Mouse (Mus musculus) embryonic facial prominence, embryonic 11.5 days (tissue): ENCODE measurements at regions not wholly inside any gene's neighbourhood (a gene's known extent, or its start where the extent isn't known, plus 50 kb on each side); places are given as distances from the start of the nearest gene placed in this dataset.
"Not testable (repeated sequence)": the region's sequence is repeated elsewhere in the genome, so short reads cannot be mapped to it uniquely, and the experiment has no call there.

Experiments
- ATAC-seq: fragments of 200-750 bp; cut with Nextera tagmentation; replicated peaks from 2 replicates; pipeline ENCODE4 v1.8.0; 2017; ENCODE audit warnings: low read depth; ENCODE audit not compliant: insufficient number of reproducible peaks, low FRiP score, low TSS enrichment
- DNase-seq: peaks from one replicate; pipeline ENCODE4 v3.0.0-alpha.2; 2015; ENCODE audit warnings: low spot score
- H3K27ac ChIP-seq: fragments of 300-500 bp; sonication (generic); replicated peaks from 2 replicates; pipeline ENCODE4 v1.5.1; 2014; ENCODE audit warnings: mild to moderate bottlenecking, low read depth, low read length, control low read depth
- H3K27me3 ChIP-seq: fragments of 300-500 bp; sonication (generic); 2 replicates; pipeline ENCODE4 v1.6.1; 2014; ENCODE audit warnings: mild to moderate bottlenecking, low read length, moderate library complexity, mixed read lengths; ENCODE audit not compliant: control insufficient read depth, insufficient read depth
- H3K36me3 ChIP-seq: fragments of 300-500 bp; sonication (generic); replicated peaks from 2 replicates; pipeline ENCODE4 v1.6.1; 2014; ENCODE audit warnings: low read depth, mild to moderate bottlenecking, low read length, moderate library complexity, mixed read lengths; ENCODE audit not compliant: control insufficient read depth, insufficient read depth
- H3K4me1 ChIP-seq: fragments of 300-500 bp; sonication (generic); 2 replicates; pipeline ENCODE4 v1.6.1; 2014; ENCODE audit warnings: low read length, mixed read lengths; ENCODE audit not compliant: control insufficient read depth, insufficient read depth
- H3K4me2 ChIP-seq: fragments of 300-500 bp; sonication (generic); 2 replicates; pipeline ENCODE4 v1.6.1; 2014; ENCODE audit warnings: low read depth, mild to moderate bottlenecking, control low read depth, low read length, moderate library complexity
- H3K4me3 ChIP-seq: fragments of 300-500 bp; sonication (generic); 2 replicates; pipeline ENCODE4 v1.5.1; 2014; ENCODE audit warnings: low read depth, low read length, control low read depth
- H3K9ac ChIP-seq: fragments of 300-500 bp; sonication (generic); replicated peaks from 2 replicates; pipeline ENCODE4 v1.6.1; 2014; ENCODE audit warnings: mild to moderate bottlenecking, control low read depth, low read length
- H3K9me3 ChIP-seq: fragments of 300-500 bp; sonication (generic); replicated peaks from 2 replicates; pipeline ENCODE4 v1.6.1; 2016; ENCODE audit warnings: mild to moderate bottlenecking, low read length, inconsistent platforms, mixed read lengths; ENCODE audit not compliant: control insufficient read depth
- WGBS: fragments of 180-500 bp; shearing (Covaris S2); extraction: QIAGEN DNeasy Blood & Tissue Kit; methylation state at CpG from one replicate; pipeline ENCODE4 v1.1.7; 2014; 5-methylcytosine and 5-hydroxymethylcytosine counted together

- H3K9me3 ChIP-seq, result no peaks in the 10 kb centered on the region
- no peak overlapping the region for H3K9ac ChIP-seq
- DNase-seq (no peak), ATAC-seq (no peak)
- H3K36me3 ChIP-seq, result no peaks in the 10 kb centered on the region
- WGBS, result 90% methylated on average over 7 of the region's 7 CpGs
- no peak overlapping the region for H3K4me3 ChIP-seq
- no peaks in the 10 kb centered on the region for H3K4me1 ChIP-seq
- no peaks in the 10 kb centered on the region for H3K27me3 ChIP-seq
- no peak overlapping the region for H3K27ac ChIP-seq
- H3K4me2 ChIP-seq, result no peak overlapping the region
Measured at GRCm38 (mm10) chr4:143055371-143055770, 157.4 kb downstream of the Prdm2 start.

- 82% methylated on average over 5 of the region's 5 CpGs for WGBS
- no peaks in the 10 kb centered on the region for H3K36me3 ChIP-seq
- H3K4me2 ChIP-seq, result no peak overlapping the region
- H3K9ac ChIP-seq, result no peak overlapping the region
- H3K9me3 ChIP-seq, result no peaks in the 10 kb centered on the region
- H3K4me1 ChIP-seq, result no peaks in the 10 kb centered on the region
- no peak for DNase-seq
- H3K27ac ChIP-seq, result no peak overlapping the region
- H3K4me3 ChIP-seq, result no peak overlapping the region
- no peak for ATAC-seq
- H3K27me3 ChIP-seq, result no peaks in the 10 kb centered on the region
Measured at GRCm38 (mm10) chr4:143053029-143053428, 159.8 kb downstream of the Prdm2 start.

- Histone ChIP-seq H3K36me3 (no peaks in the 10 kb centered on the region), H3K4me3 (no peak overlapping the region), H3K4me2 (no peak overlapping the region), H3K27me3 (no peaks in the 10 kb centered on the region), H3K27ac (no peak overlapping the region), H3K9me3 (no peaks in the 10 kb centered on the region), H3K4me1 (no peaks in the 10 kb centered on the region), H3K9ac (no peak overlapping the region)
- DNase-seq (no peak), ATAC-seq (no peak)
- WGBS, result 94% methylated on average over 1 of the region's 1 CpGs
Measured at GRCm38 (mm10) chr4:143051205-143051604, 161.6 kb downstream of the Prdm2 start.

- Histone ChIP-seq H3K9ac (no peak overlapping the region), H3K4me3 (no peak overlapping the region), H3K4me2 (no peak overlapping the region), H3K9me3 (no peaks in the 10 kb centered on the region), H3K27ac (no peak overlapping the region), H3K4me1 (no peaks in the 10 kb centered on the region; the same call in 1 of the 2 replicates), H3K36me3 (no peaks in the 10 kb centered on the region), H3K27me3 (no peaks in the 10 kb centered on the region)
- WGBS, result 59% methylated on average over 7 of the region's 7 CpGs
- DNase-seq (no peak), ATAC-seq (no peak)
Measured at GRCm38 (mm10) chr4:143045245-143045644, 167.6 kb downstream of the Prdm2 start.

GRCm38 (mm10) chr4:143042806-143043205, 170.0 kb downstream of the Prdm2 start:
- H3K9me3 ChIP-seq, result no peaks in the 10 kb centered on the region
- H3K4me1 ChIP-seq, result no peaks in the 10 kb centered on the region; the same call in 1 of the 2 replicates
- H3K27ac ChIP-seq, result no peak overlapping the region
- H3K4me2 ChIP-seq, result no peak overlapping the region
- H3K36me3 ChIP-seq, result no peaks in the 10 kb centered on the region
- H3K4me3 ChIP-seq, result no peak overlapping the region
- ATAC-seq (no peak), DNase-seq (no peak)
- H3K27me3 ChIP-seq, result no peaks in the 10 kb centered on the region
- WGBS, result 44% methylated on average over 6 of the region's 6 CpGs
- H3K9ac ChIP-seq, result no peak overlapping the region

- H3K4me3 ChIP-seq, result no peak overlapping the region
- no peaks in the 10 kb centered on the region for H3K9me3 ChIP-seq
- no peak for DNase-seq
- H3K4me2 ChIP-seq, result no peak overlapping the region
- no peaks in the 10 kb centered on the region; the same call in 1 of the 2 replicates for H3K4me1 ChIP-seq
- ATAC-seq, result no peak
- WGBS, result 83% methylated on average over 9 of the region's 9 CpGs
- H3K27ac ChIP-seq, result no peak overlapping the region
- H3K27me3 ChIP-seq, result no peaks in the 10 kb centered on the region
- no peaks in the 10 kb centered on the region for H3K36me3 ChIP-seq
- no peak overlapping the region for H3K9ac ChIP-seq
Measured at GRCm38 (mm10) chr4:143038626-143039025, 174.2 kb downstream of the Prdm2 start.

GRCm38 (mm10) chr4:143036704-143037103, 176.1 kb downstream of the Prdm2 start:
- H3K27ac ChIP-seq, result no peak overlapping the region
- WGBS, result 73% methylated on average over 4 of the region's 4 CpGs
- no peaks in the 10 kb centered on the region for H3K27me3 ChIP-seq
- no peaks in the 10 kb centered on the region for H3K9me3 ChIP-seq
- no peak overlapping the region for H3K4me3 ChIP-seq
- H3K4me1 ChIP-seq, result no peaks in the 10 kb centered on the region
- H3K4me2 ChIP-seq, result no peak overlapping the region
- DNase-seq, result no peak
- ATAC-seq, result no peak
- no peaks in the 10 kb centered on the region for H3K36me3 ChIP-seq
- H3K9ac ChIP-seq, result no peak overlapping the region

GRCm38 (mm10) chr4:143035089-143035488, 177.7 kb downstream of the Prdm2 start:
- WGBS, result 59% methylated on average over 2 of the region's 2 CpGs
- not testable (repeated sequence) for H3K27ac ChIP-seq, H3K4me1 ChIP-seq, H3K36me3 ChIP-seq, DNase-seq, H3K9me3 ChIP-seq, H3K4me3 ChIP-seq, H3K27me3 ChIP-seq, H3K4me2 ChIP-seq, H3K9ac ChIP-seq, ATAC-seq
